Mouse (Mus musculus) lung, postnatal 0 days (tissue): ENCODE data around the gene Hsd17b1. TPM values are rescaled to one million over a fixed set of nuclear protein-coding genes. Genes with fewer than 3 reads are reported as not detected.

Experiments
- ATAC-seq: fragments of 200-750 bp; cut with Nextera tagmentation; 2 replicates; pipeline ENCODE4 v1.8.0; 2017; ENCODE audit warnings: moderate library complexity
- DNase-seq: peaks from one replicate; pipeline ENCODE4 v3.0.0-alpha.2; 2016; ENCODE audit warnings: low spot score
- H3K27ac ChIP-seq: fragments of 300-500 bp; sonication (generic); 2 replicates; pipeline ENCODE4 v1.5.1; 2014; ENCODE audit warnings: antibody characterized with exemption, mild to moderate bottlenecking, low read length, mixed read lengths
- H3K27me3 ChIP-seq: fragments of 300-500 bp; sonication (generic); replicated peaks from 2 replicates; pipeline ENCODE4 v1.6.1; 2014; ENCODE audit warnings: low read length, mixed read lengths; ENCODE audit not compliant: insufficient read depth
- H3K36me3 ChIP-seq: fragments of 300-500 bp; sonication (generic); 2 replicates; pipeline ENCODE4 v1.6.1; 2014; ENCODE audit warnings: low read length, mixed read lengths; ENCODE audit not compliant: insufficient read depth
- H3K4me1 ChIP-seq: fragments of 300-500 bp; sonication (generic); 2 replicates; pipeline ENCODE4 v1.6.1; 2014; ENCODE audit warnings: antibody characterized with exemption, low read depth, low read length, mixed read lengths; ENCODE audit not compliant: insufficient read depth
- H3K4me2 ChIP-seq: fragments of 300-500 bp; sonication (generic); replicated peaks from 2 replicates; pipeline ENCODE4 v1.6.1; 2014; ENCODE audit warnings: low read depth, mild to moderate bottlenecking, low read length, moderate library complexity, mixed read lengths
- H3K4me3 ChIP-seq: fragments of 300-500 bp; sonication (generic); 2 replicates; pipeline ENCODE4 v1.5.1; 2014; ENCODE audit warnings: low read depth, low read length
- H3K9ac ChIP-seq: fragments of 300-500 bp; sonication (generic); replicated peaks from 2 replicates; pipeline ENCODE4 v1.6.1; 2014; ENCODE audit warnings: low read depth, mild to moderate bottlenecking
- H3K9me3 ChIP-seq: fragments of 300-500 bp; sonication (generic); 2 replicates; pipeline ENCODE4 v1.6.1; 2016; ENCODE audit warnings: low read length, mixed read lengths
- CTCF ChIP-seq: IDR thresholded peaks from 2 replicates; pipeline ENCODE4 v1.5.1; 2016; ENCODE audit warnings: antibody characterized with exemption, mild to moderate bottlenecking
- EP300 ChIP-seq: IDR thresholded peaks from 2 replicates; pipeline ENCODE4 v1.6.1; 2016; ENCODE audit warnings: antibody characterized with exemption, mild to moderate bottlenecking, control low read depth
- WGBS: fragments of 180-500 bp; shearing (Covaris S2); extraction: QIAGEN DNeasy Blood & Tissue Kit; methylation state at CpG from one replicate; pipeline ENCODE4 v1.1.7; 2014; 5-methylcytosine and 5-hydroxymethylcytosine counted together
- polyA plus RNA-seq: library from polyadenylated mRNA; unstranded; fragments of >200 nt; fragmentation: Nextera tagmentation; extraction: Ambion mirVana; gene quantifications from 2 replicates; pipeline ENCODE4 v1.2.1, GENCODE M21; 2015

Gene Hsd17b1
- polyA plus RNA-seq, 1 experiment from 2014 or later = 0.17 TPM

DNA sequence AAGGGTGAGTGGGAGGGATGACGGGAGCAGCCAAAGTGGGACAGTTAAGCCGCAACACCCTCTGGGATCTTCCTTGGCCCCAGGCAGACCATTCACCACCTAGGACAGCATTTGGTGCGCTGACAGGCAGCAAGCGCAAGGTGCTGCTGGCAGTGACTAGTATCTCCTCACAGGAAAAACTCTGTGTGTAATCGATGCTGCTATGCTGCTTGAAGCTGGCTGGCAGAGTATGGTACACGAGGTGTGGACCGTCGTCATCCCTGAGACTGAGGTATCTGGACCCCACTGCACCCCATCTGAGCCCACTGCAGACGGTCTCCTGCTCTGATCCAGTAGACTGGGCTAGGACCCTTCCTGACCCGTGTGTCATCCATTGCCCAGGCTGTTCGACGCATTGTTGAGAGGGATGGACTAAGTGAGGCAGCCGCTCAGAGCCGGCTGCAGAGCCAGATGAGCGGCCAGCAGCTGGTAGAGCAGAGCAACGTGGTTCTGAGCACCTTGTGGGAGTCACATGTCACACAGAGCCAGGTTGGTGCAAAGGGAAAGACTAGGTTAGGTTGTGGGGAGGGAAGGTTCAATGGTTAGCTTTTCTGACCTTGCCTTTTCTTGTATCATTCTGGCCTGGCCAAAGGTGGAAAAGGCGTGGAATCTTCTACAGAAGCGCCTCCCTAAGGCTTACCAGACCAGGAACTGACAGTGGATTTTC lies 7.6 kb downstream of the Hsd17b1 start:
- Histone ChIP-seq H3K27ac (peak overlapping the region; percentile 85; the same call in 1 of the 2 replicates), H3K4me2 (no peak overlapping the region), H3K4me1 (peaks cover 20% of the 10 kb centered on the region; the same call in 1 of the 2 replicates), H3K4me3 (no peak overlapping the region), H3K27me3 (no peaks in the 10 kb centered on the region), H3K9ac (no peak overlapping the region), H3K36me3 (peaks cover 5% of the 10 kb centered on the region; the same call in 1 of the 2 replicates), H3K9me3 (no peaks in the 10 kb centered on the region)
- DNase-seq (no peak), ATAC-seq (no peak)
- TF ChIP-seq CTCF = no peak
- no peak for TF ChIP-seq EP300
- WGBS = 89% methylated on average over 18 of the region's 18 CpGs

DNA sequence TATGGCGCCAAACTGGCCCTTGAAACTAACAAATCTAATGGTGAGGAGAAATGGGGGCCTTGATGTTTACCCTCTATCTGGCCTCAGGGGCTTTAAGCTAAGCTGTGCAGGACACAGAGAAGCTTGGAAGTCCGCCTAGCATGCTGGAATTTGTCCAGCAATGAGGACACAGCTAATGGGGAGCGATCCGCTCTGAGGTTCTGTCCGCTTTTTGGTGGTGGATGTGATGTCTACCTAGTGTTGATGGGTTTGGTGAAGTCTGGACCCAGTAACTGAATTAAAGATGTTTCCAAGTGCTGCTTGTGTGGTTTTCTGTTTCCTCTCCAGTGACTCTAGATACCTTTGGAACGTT lies 8.1 kb downstream of the Hsd17b1 start:
- no peak overlapping the region for H3K4me3 ChIP-seq

GRCm38 (mm10) chr11:101086756-101087681 lies 8.8 kb downstream of the Hsd17b1 start, which contains the start of gene Mlx:
Gene Mlx (plus strand): TSS chr11:101087277.
- Histone ChIP-seq H3K4me2 (peak within 1 kb of the TSS; percentile 96), H3K4me3 (peak within 1 kb of the TSS; percentile 67), H3K27me3 (no peaks in the 10 kb centered on the region), H3K9me3 (no peaks in the 10 kb centered on the region), H3K27ac (peak within 1 kb of the TSS; percentile 85), H3K9ac (peak within 1 kb of the TSS; percentile 77), H3K36me3 (peaks cover 11% of the 10 kb centered on the region; the same call in 1 of the 2 replicates), H3K4me1 (peaks cover 20% of the 10 kb centered on the region; the same call in 1 of the 2 replicates)
- TF ChIP-seq EP300 (no peak), CTCF (no peak)
- DNase-seq (peak; percentile 99), ATAC-seq (peak; percentile 84)
- 1% methylated on average over 52 of the region's 52 CpGs for WGBS

More for the DNA sequence above, 8.1 kb downstream of the Hsd17b1 start:
- Histone ChIP-seq H3K27ac (peak overlapping the region; percentile 85), H3K9ac (no peak overlapping the region), H3K27me3 (no peaks in the 10 kb centered on the region), H3K9me3 (no peaks in the 10 kb centered on the region), H3K36me3 (peaks cover 8% of the 10 kb centered on the region; the same call in 1 of the 2 replicates), H3K4me1 (peaks cover 20% of the 10 kb centered on the region; the same call in 1 of the 2 replicates), H3K4me2 (peak overlapping the region; percentile 96)
- WGBS = 69% methylated on average over 6 of the region's 6 CpGs
- ATAC-seq = no peak
- TF ChIP-seq CTCF = no peak
- no peak for TF ChIP-seq EP300
- no peak for DNase-seq

GRCm38 (mm10) chr11:101087682-101088055 lies 9.5 kb downstream of the Hsd17b1 start:
- H3K4me1 ChIP-seq = peaks cover 20% of the 10 kb centered on the region; the same call in 1 of the 2 replicates
- H3K9ac ChIP-seq = peak overlapping the region; percentile 77
- TF ChIP-seq CTCF (no peak), EP300 (no peak)
- no peak for ATAC-seq
- H3K27me3 ChIP-seq = no peaks in the 10 kb centered on the region
- DNase-seq = peak; percentile 68
- peak overlapping the region; percentile 67 for H3K4me3 ChIP-seq
- H3K27ac ChIP-seq = peak overlapping the region; percentile 85
- WGBS = 2% methylated on average over 8 of the region's 8 CpGs
- H3K9me3 ChIP-seq = no peaks in the 10 kb centered on the region
- peak overlapping the region; percentile 96 for H3K4me2 ChIP-seq
- peaks cover 15% of the 10 kb centered on the region; the same call in 1 of the 2 replicates for H3K36me3 ChIP-seq

DNA sequence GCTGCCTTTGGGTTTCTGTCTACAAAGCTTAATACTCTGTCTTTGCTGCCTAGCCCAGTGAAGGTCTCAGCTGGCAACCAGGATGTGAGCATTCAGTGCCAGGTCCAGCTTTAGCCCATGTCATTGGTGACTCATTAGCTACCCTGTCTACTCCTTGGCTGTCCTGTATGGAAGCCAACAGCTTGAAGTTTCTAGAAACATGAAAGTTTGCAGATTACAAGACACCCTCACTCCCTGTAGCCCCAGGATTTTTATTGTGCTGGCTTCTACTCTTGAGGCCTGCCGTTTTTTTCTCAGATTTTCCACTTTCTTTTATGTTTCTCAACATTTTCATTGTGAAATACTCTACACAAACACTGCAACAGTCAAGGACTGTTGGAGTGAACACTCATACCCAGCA lies 11.7 kb downstream of the Hsd17b1 start:
- Histone ChIP-seq H3K9ac (no peak overlapping the region), H3K27me3 (no peaks in the 10 kb centered on the region), H3K4me3 (no peak overlapping the region), H3K4me2 (no peak overlapping the region), H3K27ac (peak overlapping the region; percentile 44; the same call in 1 of the 2 replicates), H3K36me3 (peaks cover 15% of the 10 kb centered on the region; the same call in 1 of the 2 replicates), H3K9me3 (no peaks in the 10 kb centered on the region), H3K4me1 (peaks cover 19% of the 10 kb centered on the region; the same call in 1 of the 2 replicates)
- DNase-seq (peak; percentile 73), ATAC-seq (peak; percentile 13; the same call in 1 of the 2 replicates)
- TF ChIP-seq EP300 (peak; percentile 35; the same call in 1 of the 2 replicates), CTCF (no peak)
- WGBS = 51% methylated on average over 1 of the region's 1 CpGs

DNA sequence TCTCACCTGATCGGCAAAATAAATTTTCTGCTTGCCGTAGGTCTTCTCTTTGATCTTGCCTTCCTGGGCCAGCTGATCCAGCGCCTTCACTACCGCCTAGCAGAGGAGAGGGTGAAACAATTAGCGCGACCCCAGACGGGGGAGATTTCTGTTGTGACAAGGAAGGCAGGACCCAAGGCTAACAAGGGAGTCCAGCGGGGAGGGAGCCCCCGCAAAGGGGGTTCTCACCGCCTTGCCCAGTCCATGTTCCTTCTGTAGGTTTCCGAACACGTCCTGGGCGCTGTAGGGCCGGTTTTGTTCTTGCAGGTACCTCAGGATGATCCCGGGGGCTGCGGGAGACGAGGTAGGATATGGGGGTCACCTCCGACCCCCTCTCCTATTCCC lies 16.7 kb downstream of the Hsd17b1 start:
- DNase-seq = no peak
- peak overlapping the region; percentile 73 for H3K9ac ChIP-seq
- no peaks in the 10 kb centered on the region for H3K27me3 ChIP-seq
- no peak overlapping the region for H3K27ac ChIP-seq
- no peaks in the 10 kb centered on the region for H3K9me3 ChIP-seq
- peaks cover 38% of the 10 kb centered on the region for H3K36me3 ChIP-seq
- 1% methylated on average over 18 of the region's 18 CpGs for WGBS
- H3K4me3 ChIP-seq = peak overlapping the region; percentile 71
- peaks cover 8% of the 10 kb centered on the region for H3K4me1 ChIP-seq
- ATAC-seq = no peak
- peak overlapping the region; percentile 88 for H3K4me2 ChIP-seq
- TF ChIP-seq CTCF = no peak
- TF ChIP-seq EP300 = no peak
